Mouse (Mus musculus) liver, postnatal 0 days (tissue): ENCODE measurements around the gene Nrbp1.

ENCODE experiments used
- CTCF ChIP-seq: sonication (generic); IDR thresholded peaks from 2 replicates; pipeline ENCODE4 v1.5.1; 2016; ENCODE audit warnings: antibody characterized with exemption, low read depth
- EP300 ChIP-seq: IDR thresholded peaks from 2 replicates; pipeline ENCODE4 v1.6.1; 2016; ENCODE audit warnings: antibody characterized with exemption, low read depth, mild to moderate bottlenecking

DNA sequence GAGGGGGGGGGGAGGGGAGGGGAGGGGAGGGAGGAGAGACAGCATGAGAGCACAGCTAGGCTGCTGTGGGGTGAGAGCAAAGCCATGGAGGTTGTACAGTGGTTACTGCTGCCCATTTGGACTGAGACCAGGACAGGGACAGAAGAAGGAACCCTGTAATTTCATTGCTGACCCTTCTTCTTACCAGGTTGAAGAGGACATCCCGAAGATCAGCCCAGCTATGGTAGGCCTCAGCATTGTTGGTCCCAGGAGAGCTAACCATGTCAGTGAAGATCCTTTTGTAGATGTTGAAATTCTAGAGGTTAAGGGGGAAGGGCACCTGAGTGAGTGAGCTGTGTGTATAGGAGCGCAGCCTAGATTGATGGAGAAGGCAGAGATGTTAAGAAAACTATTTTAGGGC is 14.7 kb downstream of the Nrbp1 start:
- TF ChIP-seq CTCF (no peak), EP300 (no peak)
